Mouse (Mus musculus): Measurements from ENCODE around the gene Fa2h.

- TF ChIP-seq CTCF (IDR thresholded peaks at IDR 0.05; ENCODE audit: low read depth, low read length): no peak
- TF ChIP-seq POLR2A (IDR thresholded peaks at IDR 0.05; ENCODE audit: borderline replicate concordance, low read depth, low read length): no peak
These were observed 32.9 kb downstream of the Fa2h start for GRCm38 (mm10) chr8:111360579-111361209.

Measured in bone marrow macrophage, adult 2 months (primary cell).